Mouse (Mus musculus) ovary, postnatal 10 days (tissue): ENCODE measurements around the gene Tsga10ip.
A peak's percentile ranks its signal among the peaks of the same experiment; 100 is the strongest.
"Not testable (repeated sequence)": the region's sequence is repeated elsewhere in the genome, so short reads cannot be mapped to it uniquely, and the experiment has no call there.

ENCODE experiments used
- DNase-seq: peaks from one replicate; pipeline ENCODE4 v3.0.0; 2022; ENCODE audit warnings: low spot score

The Tsga10ip gene

DNA sequence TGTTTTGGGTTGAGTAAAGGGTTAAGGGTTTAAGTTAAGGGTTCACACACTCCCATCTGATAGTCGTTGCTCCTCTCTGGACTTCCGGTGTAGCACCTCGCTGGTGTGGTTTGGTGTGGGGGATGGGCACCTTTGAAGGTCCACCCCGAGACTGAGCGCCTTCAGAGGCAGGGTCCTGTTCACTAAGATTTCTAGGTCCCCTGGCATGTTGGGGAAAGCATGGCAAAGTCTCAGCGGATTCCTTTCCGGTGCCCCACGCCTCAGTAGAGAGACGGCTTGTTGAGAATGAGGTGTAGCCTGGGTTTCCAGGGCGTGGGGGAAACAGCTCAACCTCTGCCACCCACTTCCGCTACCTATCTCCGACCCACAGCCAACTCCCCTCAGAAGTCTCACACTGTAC is 12.7 kb downstream of the Tsga10ip start:
- DNase-seq, result no peak

DNA sequence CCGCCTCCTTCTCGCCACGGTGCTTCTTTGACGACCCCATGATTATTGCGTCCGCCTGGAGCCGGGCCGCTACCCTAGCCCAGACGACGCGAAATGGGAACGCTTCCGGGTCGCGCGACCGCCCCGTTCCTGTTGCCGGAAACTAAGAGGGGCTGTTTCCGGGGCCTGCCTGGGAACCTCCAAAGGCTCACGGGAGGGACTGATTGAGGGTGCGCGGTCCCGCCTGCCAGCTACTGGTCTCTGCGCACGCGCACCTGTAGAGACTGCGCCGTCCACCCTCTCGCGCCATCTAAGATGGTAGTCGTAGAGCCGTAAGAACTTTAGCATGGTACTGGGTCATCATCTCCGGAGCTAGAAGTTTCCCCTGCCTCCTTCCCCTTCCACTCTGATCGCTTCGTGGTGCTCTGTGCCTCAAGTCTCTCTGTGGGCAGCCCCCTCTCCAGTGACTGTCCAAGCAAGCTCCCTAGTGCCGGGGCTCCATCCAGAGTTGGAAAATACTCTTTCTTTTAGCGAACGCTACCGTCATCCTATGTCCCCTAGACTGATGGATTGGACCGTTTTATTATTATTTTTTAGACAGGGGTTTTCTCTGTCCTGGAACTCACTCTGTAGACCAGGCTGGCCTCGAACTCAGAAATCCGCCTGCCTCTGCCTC is 13.6 kb downstream of the Tsga10ip start, which contains the start of gene Sart1:
Gene Sart1 (minus strand): TSS at position 116 of the 655 bp plus-strand sequence.
- DNase-seq, result peak; percentile 77

DNA sequence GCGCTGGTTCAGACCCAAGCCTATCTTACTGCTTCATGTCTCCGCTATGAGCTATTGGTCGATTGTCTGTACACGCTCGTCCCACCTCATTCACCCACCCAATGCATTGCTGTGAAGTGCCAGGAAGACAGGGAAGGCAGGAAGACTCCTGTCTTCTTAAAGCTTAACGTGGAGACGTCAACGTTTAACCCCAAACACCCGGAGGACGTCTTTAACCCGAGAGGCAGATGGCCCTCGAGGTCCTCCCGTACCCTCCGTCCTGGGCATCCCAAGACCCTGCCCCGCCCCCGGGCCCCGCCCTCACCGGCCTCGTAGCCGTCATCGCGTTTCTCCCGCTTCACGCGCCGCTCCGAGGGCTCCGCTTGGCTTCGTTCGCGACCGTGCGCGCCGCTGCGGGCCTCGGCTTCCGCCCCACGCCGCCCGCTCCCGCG is 14.3 kb downstream of the Tsga10ip start:
- no peak for DNase-seq

DNA sequence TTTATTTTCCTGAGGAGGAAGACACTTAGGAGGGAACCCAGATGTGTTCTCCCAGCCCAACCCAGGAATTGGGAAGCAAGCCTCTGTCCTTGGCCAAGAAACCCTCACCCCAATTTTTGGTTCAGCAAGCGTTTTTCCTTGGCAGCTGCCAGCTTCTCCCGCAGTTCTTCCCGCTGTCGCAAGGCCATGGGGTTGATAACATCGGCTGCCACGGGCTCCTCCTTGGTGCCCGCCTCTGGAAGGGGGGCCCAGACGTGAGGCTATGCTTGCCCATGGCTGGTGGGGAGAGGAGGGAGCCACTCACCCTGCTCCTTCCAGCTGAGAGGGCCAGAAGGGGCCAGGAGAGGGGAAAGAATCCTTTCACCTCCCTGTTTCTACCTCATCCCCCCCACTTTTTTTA is 17.6 kb downstream of the Tsga10ip start:
- no peak for DNase-seq

- DNase-seq, result no peak
These were observed 19.0 kb downstream of the Tsga10ip start for GRCm38 (mm10) chr19:5383326-5383725.

DNA sequence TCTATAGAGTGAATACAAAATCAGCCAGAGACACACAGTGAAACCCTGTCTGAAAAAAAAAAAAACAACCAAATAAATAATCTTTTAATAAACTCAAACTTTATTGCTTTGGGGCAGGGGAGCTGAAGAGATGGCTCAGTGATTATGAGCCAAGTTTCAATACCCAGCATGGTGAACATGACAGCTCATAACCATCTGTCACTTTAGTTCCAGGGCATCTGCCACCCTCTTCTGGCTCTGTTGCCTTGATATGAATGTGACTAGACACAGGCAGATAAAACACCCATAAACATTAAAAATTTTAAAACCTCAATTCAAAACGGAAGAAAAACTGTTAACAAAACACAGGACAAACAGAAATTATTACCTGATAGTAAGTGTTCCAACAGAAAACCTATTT is 24.9 kb downstream of the Tsga10ip start:
- DNase-seq, result no peak

GRCm38 (mm10) chr19:5374748-5375147 is 27.6 kb downstream of the Tsga10ip start:
- no peak for DNase-seq

DNA sequence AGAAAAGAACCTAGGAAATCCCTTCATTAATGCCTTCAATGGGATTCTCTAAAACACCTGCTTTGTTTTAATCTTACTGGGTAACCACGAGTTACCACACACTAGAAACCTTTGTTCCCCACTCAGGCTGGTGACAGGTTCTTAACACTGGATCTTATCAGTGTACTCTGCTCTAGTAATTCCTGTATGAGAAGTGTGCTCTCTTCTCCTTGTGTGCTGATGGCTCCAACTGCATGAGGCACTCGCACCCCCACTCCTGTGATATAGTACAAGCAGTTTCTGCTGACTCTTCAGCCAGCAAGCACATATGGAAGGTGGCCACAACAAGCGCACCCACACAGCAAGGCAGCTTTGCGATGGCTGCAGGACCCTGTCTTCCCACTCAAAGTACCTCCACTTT is 28.1 kb downstream of the Tsga10ip start:
- no peak for DNase-seq

- no peak for DNase-seq
These were observed 29.6 kb downstream of the Tsga10ip start for GRCm38 (mm10) chr19:5372724-5373123.

GRCm38 (mm10) chr19:5370932-5371331 is 31.4 kb downstream of the Tsga10ip start:
- DNase-seq, result no peak

DNA sequence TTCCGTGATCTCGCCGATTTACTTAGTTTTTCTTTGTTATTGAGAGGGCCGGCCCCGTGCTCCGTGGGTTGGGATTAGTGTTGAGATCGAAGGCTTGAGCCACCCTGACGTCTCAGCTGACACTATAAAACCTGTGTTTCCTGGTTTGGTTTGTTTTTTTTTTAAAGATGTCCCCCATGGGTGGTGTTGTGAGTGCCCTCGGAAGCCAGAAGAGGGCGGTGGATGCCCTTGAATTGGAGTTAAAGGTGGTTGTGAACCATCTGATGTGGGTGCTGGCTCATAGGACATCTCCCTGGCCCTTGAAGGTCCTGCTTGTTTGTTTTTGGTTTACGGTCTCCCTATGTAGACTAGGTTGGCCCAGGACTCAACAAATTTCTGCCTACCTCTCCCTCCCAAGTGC is 34.9 kb downstream of the Tsga10ip start:
- DNase-seq, result no peak

DNA sequence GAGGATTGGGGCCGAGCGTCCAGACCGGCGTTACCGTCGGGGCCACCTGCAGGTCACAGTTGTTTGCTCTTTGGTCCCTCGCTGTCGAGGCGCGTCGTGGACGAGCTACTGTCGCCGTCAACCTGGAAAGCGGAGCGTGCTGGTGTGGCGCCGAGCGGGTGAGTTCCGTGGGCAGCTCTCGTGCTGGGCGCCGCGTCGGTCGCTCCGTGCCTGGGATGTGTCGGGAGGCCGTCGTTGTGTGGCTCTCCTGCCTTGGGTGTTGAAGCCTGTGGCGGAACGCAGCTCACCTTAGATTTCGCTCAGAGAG is 35.3 kb downstream of the Tsga10ip start, which contains the start of gene Banf1:
Gene Banf1 (minus strand): TSS at position 116 of the 307 bp plus-strand sequence.
- DNase-seq, result no peak

DNA sequence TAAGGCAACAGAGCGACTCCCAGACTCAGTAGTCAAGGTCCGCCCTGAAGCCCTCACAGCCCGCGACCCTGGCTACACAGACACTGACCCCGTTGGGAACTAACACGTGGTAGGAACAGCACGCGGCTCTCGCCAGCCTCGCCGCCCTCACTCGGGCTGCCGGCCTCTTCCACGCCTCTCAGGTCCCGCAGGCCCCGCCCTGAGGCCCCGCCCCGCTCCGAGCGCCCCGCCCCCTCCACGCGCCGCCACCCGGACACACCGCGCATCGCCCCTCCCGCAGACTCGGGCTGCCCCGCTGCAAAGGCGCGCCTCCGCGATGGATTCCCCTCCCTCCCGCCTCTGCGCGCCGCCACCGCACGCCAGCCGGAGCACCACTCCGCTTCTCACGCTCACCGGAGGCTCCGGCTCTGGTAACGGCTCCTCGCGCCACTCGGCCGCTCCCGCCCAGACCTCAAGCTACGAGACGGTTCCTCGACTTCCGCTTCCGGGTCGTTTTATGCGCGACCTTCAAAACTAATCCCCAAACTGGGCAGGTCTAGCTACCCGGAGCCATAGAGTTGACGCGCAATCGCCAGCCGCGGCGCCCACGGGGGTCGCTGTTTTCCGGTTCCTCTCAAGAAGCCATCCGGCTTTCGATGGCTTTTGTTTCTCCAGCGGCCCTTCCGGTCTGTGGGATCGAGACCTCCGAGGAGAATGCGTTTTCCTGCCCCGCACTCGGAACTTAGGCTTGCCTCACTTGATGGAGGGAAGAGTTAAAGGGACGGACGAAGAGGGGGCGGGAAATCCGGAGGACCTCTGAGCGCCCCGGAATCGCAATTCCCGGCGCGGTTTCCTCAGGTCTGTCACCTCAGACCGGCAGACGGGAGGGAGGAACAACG is 35.9 kb downstream of the Tsga10ip start, which contains the start of gene Eif1ad:
Gene Eif1ad (plus strand): TSS at position 567 of the 878 bp plus-strand sequence.
- peak; percentile 97 for DNase-seq

- no peak for DNase-seq
These were observed 36.6 kb downstream of the Tsga10ip start for GRCm38 (mm10) chr19:5365751-5366150.

GRCm38 (mm10) chr19:5364124-5364523 is 38.2 kb downstream of the Tsga10ip start:
- DNase-seq, result no peak

DNA sequence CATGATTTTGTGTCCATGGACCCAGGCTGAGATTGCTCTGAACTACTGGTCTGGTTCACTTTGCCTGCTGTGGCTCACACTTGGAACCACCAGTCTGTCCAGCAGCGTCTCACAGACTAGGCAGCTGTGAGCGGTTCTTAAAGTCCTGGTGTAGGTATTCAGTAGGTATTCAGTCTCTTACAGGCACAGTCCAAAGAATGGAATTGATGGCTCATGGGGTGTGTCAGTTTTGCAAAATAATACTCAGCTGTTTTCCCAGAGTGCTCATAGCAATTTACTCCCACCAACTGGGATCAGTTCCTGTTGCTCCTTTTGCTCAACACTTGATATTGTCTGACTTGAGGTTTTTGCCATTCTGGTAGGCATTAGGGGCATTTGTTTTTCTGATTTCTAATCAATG is 40.1 kb downstream of the Tsga10ip start:
- DNase-seq, result no peak

- no peak for DNase-seq
These were observed 46.2 kb downstream of the Tsga10ip start for GRCm38 (mm10) chr19:5356080-5356479.

DNA sequence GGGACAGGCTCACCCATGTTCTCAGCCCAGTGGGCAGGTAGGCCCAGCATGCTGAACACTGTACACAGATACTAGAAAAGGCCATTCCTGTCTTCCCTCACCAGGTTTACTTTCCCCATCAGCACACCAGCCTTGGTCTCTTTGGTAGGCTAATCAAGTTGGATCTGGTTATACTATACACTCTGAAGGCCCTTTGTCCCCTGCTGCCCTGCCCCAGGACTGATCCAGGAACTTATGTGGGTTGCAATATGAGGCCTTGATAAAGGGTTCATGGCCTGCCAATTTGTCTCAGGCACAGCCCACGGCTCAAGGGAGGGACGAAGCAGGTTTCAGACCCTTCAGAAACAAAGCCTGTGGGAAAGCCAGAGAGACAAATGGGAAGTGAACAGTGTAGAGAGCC is 48.7 kb downstream of the Tsga10ip start:
- no peak for DNase-seq

DNA sequence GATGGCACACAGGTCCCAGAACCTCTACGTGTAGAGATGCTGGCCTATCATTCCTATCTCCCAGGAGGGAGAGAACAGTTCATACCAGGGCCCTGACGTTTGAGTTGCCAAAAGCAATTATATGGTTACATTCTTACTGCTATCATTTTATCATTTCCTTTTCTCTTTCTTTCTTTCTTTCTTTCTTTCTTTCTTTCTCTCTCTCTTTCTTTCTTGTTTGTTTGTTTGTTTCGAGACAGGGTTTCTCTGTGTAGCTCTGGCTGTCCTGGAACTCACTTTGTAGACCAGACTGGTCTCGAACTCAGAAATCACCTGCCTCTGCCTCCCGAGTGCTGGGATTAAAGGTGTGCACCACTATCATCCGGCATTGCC is 52.8 kb downstream of the Tsga10ip start, which contains the start of gene Cst6:
Gene Cst6 (minus strand): TSS at position 73 of the 372 bp plus-strand sequence.
- DNase-seq, result not testable (repeated sequence)

DNA sequence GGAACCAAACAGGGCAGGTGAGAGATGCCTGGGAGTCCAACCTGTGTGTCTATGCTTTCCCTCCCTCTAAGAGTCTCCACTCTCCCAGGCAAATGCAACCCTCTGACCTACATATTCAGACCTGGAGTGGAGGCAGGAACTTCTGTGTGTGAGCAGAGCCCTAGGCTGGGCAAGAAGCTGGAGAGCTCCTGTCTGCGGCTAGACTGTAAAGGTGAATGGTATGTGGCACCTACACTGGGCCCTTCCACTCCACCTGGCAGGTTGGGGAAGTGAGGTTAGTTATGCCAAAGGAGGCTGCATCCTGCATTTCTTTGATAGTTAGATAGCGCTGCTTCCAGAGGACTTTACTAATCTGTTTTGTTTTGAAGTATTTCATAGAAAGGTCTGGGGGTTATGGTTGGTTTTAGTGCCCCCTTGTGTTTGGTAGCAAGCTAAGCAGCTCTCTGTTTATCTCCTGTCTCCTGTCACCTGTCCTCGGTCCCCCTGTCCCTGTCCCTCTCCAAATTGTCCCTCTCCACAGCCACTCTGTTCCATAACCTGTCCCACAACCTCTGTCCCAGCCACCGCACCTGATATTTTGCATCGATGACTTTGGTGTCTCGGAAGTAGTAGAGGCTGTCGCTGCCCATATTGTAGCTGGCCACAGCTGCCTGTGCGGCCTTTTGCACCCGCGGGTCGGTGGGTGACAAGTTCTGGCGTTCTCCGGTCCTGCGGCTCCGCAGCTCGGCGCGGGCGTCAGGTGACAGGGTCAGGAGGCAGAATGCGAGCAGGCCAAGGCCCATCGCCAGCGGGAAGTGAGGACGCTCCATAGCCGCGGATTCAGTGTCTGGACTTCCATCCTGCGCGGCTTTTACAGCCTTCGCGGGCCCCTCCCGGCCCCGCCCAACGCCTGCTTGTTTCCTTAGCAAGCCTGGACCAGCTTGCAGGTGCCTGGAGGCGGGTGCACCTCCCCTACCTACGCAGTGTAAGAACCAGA is 53.5 kb downstream of the Tsga10ip start:
- DNase-seq, result no peak

DNA sequence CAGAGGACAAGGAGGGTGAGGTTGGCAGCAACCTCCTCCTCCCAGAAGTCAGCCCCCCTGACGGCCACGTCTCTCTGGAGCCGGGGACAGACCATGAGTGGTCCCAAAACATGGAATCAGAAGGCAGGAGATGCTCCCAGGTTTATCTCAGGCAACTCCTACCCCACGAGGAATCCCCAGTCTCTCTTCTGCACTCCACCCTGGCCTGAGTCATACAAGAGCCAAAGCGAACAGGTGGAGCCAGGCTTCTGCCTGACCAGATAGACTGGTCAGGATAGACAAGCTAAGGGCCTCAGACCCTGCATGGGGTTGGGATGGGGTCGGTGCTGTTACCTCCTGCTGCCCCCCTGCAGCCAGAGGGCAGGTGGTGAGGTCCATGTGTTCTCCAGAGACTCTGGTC is 54.3 kb downstream of the Tsga10ip start:
- DNase-seq, result no peak
